Mouse (Mus musculus): ENCODE measurements at regions not wholly inside any gene's neighbourhood (a gene's known extent, or its start where the extent isn't known, plus 50 kb on each side); places are given as distances from the start of the nearest gene placed in this dataset.

GRCm38 (mm10) chr16:55539179-55539578 is 241.4 kb upstream of the Zpld1 start:
- no peak for DNase-seq
- WGBS: 81% methylated on average over 1 of the region's 1 CpGs
- ATAC-seq: no peak
- no peaks in the 10 kb centered on the region for H3K4me1 ChIP-seq (ENCODE audit: insufficient read depth)
- no peak overlapping the region for H3K4me3 ChIP-seq (ENCODE audit: low read depth, low read length)
- no peaks in the 10 kb centered on the region for H3K36me3 ChIP-seq (ENCODE audit: insufficient read depth)
- no peak overlapping the region for H3K9ac ChIP-seq
- H3K9me3 ChIP-seq (ENCODE audit: low read length): no peaks in the 10 kb centered on the region
- TF ChIP-seq CTCF (IDR thresholded peaks at IDR 0.05; ENCODE audit: low read depth): no peak
- H3K27ac ChIP-seq (ENCODE audit: low read depth, low read length): no peak overlapping the region
- H3K4me2 ChIP-seq (ENCODE audit: low read depth): no peak overlapping the region
- no peaks in the 10 kb centered on the region for H3K27me3 ChIP-seq (ENCODE audit: insufficient read depth, low read length)

DNA sequence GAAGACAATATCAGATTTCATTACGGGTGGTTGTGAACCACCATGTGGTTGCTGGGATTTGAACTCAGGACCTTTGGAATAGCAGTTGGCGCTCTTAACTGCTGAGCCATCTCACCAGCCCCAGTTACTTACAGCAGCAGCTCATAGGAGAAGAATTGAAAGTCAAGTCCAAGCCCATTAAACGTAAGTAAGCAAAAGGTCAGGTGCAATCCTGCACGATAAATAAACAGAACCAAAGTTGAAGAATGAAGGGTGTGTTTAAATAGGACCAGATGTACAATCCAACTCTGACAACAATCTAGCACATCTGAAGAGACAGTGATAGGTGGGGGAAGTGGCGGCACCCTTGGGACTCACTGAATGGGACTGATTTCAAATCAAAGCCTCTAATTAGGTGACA is 239.8 kb upstream of the Zpld1 start:
- Histone ChIP-seq H3K36me3 (ENCODE audit: insufficient read depth) (no peaks in the 10 kb centered on the region), H3K27me3 (ENCODE audit: insufficient read depth, low read length) (no peaks in the 10 kb centered on the region), H3K9ac (no peak overlapping the region), H3K4me3 (ENCODE audit: low read depth, low read length) (no peak overlapping the region), H3K27ac (ENCODE audit: low read depth, low read length) (no peak overlapping the region), H3K4me2 (ENCODE audit: low read depth) (no peak overlapping the region), H3K4me1 (ENCODE audit: insufficient read depth) (no peaks in the 10 kb centered on the region), H3K9me3 (ENCODE audit: low read length) (no peaks in the 10 kb centered on the region)
- ATAC-seq (no peak), DNase-seq (no peak)
- TF ChIP-seq CTCF (IDR thresholded peaks at IDR 0.05; ENCODE audit: low read depth): no peak
- 86% methylated on average over 5 of the region's 5 CpGs for WGBS

DNA sequence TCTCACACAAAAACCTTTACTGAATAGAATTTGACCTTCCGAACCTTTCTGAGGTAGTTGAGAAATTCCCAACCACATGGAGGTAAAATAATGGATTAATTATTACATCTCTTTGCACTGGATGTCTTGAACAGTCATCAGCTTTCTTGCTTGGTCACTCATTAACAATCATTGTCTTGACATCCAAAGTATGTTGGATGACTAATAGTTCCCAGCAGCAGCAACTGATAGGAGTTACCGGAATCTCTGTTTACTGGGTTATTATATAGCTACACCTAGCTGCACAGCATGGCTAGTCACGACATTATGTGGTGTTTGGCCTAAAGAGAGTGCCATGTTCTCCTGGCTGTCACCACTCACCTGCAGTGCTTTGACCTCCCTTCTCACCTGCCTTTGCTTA is 234.9 kb upstream of the Zpld1 start:
- no peak for TF ChIP-seq CTCF (IDR thresholded peaks at IDR 0.05; ENCODE audit: low read depth)
- Histone ChIP-seq H3K27ac (ENCODE audit: low read depth, low read length) (no peak overlapping the region), H3K9me3 (ENCODE audit: low read length) (no peaks in the 10 kb centered on the region), H3K9ac (no peak overlapping the region), H3K27me3 (ENCODE audit: insufficient read depth, low read length) (no peaks in the 10 kb centered on the region), H3K36me3 (ENCODE audit: insufficient read depth) (no peaks in the 10 kb centered on the region), H3K4me3 (ENCODE audit: low read depth, low read length) (no peak overlapping the region), H3K4me1 (ENCODE audit: insufficient read depth) (no peaks in the 10 kb centered on the region), H3K4me2 (ENCODE audit: low read depth) (no peak overlapping the region)
- DNase-seq (no peak), ATAC-seq (no peak)
- WGBS: 90% methylated on average over 3 of the region's 3 CpGs

DNA sequence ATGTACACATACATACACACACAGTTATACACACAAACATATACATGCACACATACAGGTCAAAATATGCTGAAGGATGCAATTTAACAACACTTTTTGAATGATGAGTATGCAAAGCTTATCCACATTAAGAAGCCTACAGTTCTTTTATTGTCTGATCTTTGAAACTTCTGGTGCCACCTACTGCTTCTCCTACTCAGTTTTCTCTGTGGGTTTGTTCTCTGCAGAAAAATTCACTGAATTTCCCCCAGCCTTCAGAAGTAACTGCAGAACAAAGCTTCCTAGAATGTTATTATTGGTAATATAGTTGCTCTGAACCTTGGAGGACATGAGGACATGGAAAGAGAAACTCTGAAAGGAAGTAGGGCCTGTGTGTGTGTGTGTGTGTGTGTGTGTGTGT is 233.1 kb upstream of the Zpld1 start:
- H3K9ac ChIP-seq: no peak overlapping the region
- no peaks in the 10 kb centered on the region for H3K9me3 ChIP-seq (ENCODE audit: low read length)
- no peak overlapping the region for H3K4me3 ChIP-seq (ENCODE audit: low read depth, low read length)
- no peaks in the 10 kb centered on the region for H3K4me1 ChIP-seq (ENCODE audit: insufficient read depth)
- no peak overlapping the region for H3K27ac ChIP-seq (ENCODE audit: low read depth, low read length)
- no peak for TF ChIP-seq CTCF (IDR thresholded peaks at IDR 0.05; ENCODE audit: low read depth)
- DNase-seq: no peak
- no peak for ATAC-seq
- H3K27me3 ChIP-seq (ENCODE audit: insufficient read depth, low read length): no peaks in the 10 kb centered on the region
- no peak overlapping the region for H3K4me2 ChIP-seq (ENCODE audit: low read depth)
- H3K36me3 ChIP-seq (ENCODE audit: insufficient read depth): no peaks in the 10 kb centered on the region

DNA sequence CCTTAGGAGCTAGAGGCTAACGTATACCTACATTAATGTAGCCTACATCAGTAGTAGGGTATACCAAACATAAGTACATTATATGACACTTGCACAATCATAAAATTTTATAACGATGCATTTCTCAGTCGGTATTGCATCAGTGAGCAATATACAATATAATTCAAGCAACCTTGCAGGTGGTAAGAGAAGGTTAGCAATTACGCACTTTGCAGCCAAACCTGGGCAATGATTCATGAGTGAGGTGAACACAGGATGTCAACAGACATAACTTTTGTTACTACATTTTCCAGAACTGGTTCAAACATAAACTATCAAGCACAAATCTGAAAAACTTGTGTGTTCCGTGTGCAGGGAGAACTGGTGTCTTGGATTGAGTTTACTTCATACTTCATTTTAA is 229.9 kb upstream of the Zpld1 start:
- DNase-seq (no peak), ATAC-seq (no peak)
- no peak overlapping the region for H3K4me2 ChIP-seq (ENCODE audit: low read depth)
- no peaks in the 10 kb centered on the region for H3K4me1 ChIP-seq (ENCODE audit: insufficient read depth)
- H3K9me3 ChIP-seq (ENCODE audit: low read length): no peaks in the 10 kb centered on the region
- no peak for TF ChIP-seq CTCF (IDR thresholded peaks at IDR 0.05; ENCODE audit: low read depth)
- no peaks in the 10 kb centered on the region for H3K27me3 ChIP-seq (ENCODE audit: insufficient read depth, low read length)
- H3K4me3 ChIP-seq (ENCODE audit: low read depth, low read length): no peak overlapping the region
- no peak overlapping the region for H3K9ac ChIP-seq
- 91% methylated on average over 5 of the region's 5 CpGs for WGBS
- no peaks in the 10 kb centered on the region for H3K36me3 ChIP-seq (ENCODE audit: insufficient read depth)
- H3K27ac ChIP-seq (ENCODE audit: low read depth, low read length): no peak overlapping the region

- ATAC-seq: no peak
- Histone ChIP-seq H3K4me1 (ENCODE audit: insufficient read depth) (no peaks in the 10 kb centered on the region), H3K9ac (no peak overlapping the region), H3K9me3 (ENCODE audit: low read length) (no peaks in the 10 kb centered on the region), H3K4me2 (ENCODE audit: low read depth) (no peak overlapping the region), H3K27ac (ENCODE audit: low read depth, low read length) (no peak overlapping the region), H3K4me3 (ENCODE audit: low read depth, low read length) (no peak overlapping the region), H3K27me3 (ENCODE audit: insufficient read depth, low read length) (no peaks in the 10 kb centered on the region), H3K36me3 (ENCODE audit: insufficient read depth) (no peaks in the 10 kb centered on the region)
- WGBS: 59% methylated on average over 5 of the region's 5 CpGs
- no peak for TF ChIP-seq CTCF (IDR thresholded peaks at IDR 0.05; ENCODE audit: low read depth)
- DNase-seq: no peak
Measured at GRCm38 (mm10) chr16:55526230-55526842, 228.6 kb upstream of the Zpld1 start.

DNA sequence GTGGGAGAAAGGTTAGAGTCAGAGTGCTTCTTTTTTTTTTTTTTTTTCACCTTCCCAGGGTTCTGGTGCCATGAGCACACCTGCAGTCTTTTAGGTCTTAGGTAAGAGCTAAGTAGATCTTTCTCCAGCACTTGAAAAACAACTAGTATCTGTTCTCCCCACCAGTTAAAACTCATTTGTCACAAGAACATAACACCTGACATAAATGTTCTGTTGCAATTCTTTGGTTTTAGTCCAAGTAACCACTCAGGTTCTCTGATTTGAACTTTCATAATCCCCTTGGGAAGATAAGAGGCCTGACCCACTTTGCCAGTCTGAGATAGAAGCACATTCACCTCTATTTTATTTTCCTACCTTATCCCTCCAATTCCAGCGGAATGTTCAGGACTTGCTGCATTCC is 225.5 kb upstream of the Zpld1 start:
- no peak for ATAC-seq
- WGBS: 92% methylated on average over 1 of the region's 1 CpGs
- no peak overlapping the region for H3K4me2 ChIP-seq (ENCODE audit: low read depth)
- H3K27ac ChIP-seq (ENCODE audit: low read depth, low read length): no peak overlapping the region
- no peaks in the 10 kb centered on the region for H3K36me3 ChIP-seq (ENCODE audit: insufficient read depth)
- H3K9me3 ChIP-seq (ENCODE audit: low read length): no peaks in the 10 kb centered on the region
- H3K27me3 ChIP-seq (ENCODE audit: insufficient read depth, low read length): no peaks in the 10 kb centered on the region
- DNase-seq: no peak
- H3K9ac ChIP-seq: no peak overlapping the region
- TF ChIP-seq CTCF (IDR thresholded peaks at IDR 0.05; ENCODE audit: low read depth): no peak
- H3K4me3 ChIP-seq (ENCODE audit: low read depth, low read length): no peak overlapping the region
- H3K4me1 ChIP-seq (ENCODE audit: insufficient read depth): no peaks in the 10 kb centered on the region

DNA sequence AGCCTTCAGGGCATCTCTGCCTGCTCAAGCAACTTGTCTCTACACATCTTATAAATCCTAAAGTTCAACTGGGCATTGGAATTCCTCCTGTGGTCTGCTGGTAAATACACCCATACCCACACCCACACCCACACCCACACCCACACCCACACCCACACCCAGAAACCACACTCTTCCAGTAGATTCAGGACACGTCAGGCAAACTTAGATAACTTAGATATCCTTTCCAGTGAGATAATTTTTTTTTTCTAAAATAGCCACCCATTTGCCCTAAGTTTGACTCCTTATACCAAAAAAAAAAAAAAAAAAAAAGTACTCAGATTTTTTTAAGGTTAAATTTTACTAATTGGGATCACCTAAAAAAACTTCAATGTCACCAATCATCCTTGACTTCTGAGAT is 224.5 kb upstream of the Zpld1 start:
- no peak for ATAC-seq
- Histone ChIP-seq H3K27ac (ENCODE audit: low read depth, low read length) (no peak overlapping the region), H3K9me3 (ENCODE audit: low read length) (no peaks in the 10 kb centered on the region), H3K4me2 (ENCODE audit: low read depth) (no peak overlapping the region), H3K9ac (no peak overlapping the region), H3K27me3 (ENCODE audit: insufficient read depth, low read length) (no peaks in the 10 kb centered on the region), H3K4me1 (ENCODE audit: insufficient read depth) (no peaks in the 10 kb centered on the region), H3K4me3 (ENCODE audit: low read depth, low read length) (no peak overlapping the region), H3K36me3 (ENCODE audit: insufficient read depth) (no peaks in the 10 kb centered on the region)
- TF ChIP-seq CTCF (IDR thresholded peaks at IDR 0.05; ENCODE audit: low read depth): no peak
- 89% methylated on average over 1 of the region's 1 CpGs for WGBS
- no peak for DNase-seq
